Mouse (Mus musculus): ENCODE results near the gene Ubp1. TPM values are rescaled to one million over a fixed set of nuclear protein-coding genes. Genes with fewer than 3 reads are reported as not detected.

Ubp1 gene
- polyA plus RNA-seq, 1 experiment from 2014 or later = 48.9 TPM

DNA sequence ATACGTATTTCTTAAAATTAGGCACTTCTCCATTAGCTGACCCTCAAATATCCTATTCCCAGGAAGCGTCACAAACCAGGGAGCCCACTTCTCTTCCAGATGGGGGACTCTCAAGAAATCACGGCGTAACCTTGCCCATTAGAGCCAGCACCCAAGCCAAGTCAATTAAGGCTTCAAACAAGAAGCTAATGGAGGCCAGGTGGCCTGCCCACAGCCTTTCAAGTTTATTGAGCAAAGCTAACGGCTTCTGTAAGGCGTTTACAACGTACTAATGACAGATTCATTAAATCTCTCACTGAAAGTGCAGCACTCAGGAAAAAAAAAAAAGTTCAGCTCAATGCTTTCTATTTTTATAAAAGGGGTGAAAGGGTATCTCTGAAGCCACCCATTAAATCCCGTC lies 95.1 kb downstream of the Ubp1 start:
- no peaks in the 10 kb centered on the region for H3K27me3 ChIP-seq (ENCODE audit: insufficient read depth, low read length)
- H3K4me2 ChIP-seq = peak overlapping the region; percentile 91
- no peaks in the 10 kb centered on the region for H3K9me3 ChIP-seq (ENCODE audit: low read depth, low read length)
- DNase-seq (peak; percentile 10), ATAC-seq (ENCODE audit: insufficient read depth) (no peak)
- 9% methylated on average over 8 of the region's 8 CpGs for WGBS
- H3K9ac ChIP-seq = peak overlapping the region; percentile 58
- TF ChIP-seq CTCF (IDR thresholded peaks at IDR 0.05; ENCODE audit: low read depth) = no peak
- H3K27ac ChIP-seq (ENCODE audit: low read depth) = no peak overlapping the region
- H3K36me3 ChIP-seq (ENCODE audit: insufficient read depth) = no peaks in the 10 kb centered on the region
- H3K4me3 ChIP-seq (ENCODE audit: low read depth, low read length) = peak overlapping the region; percentile 65
- H3K4me1 ChIP-seq (ENCODE audit: insufficient read depth) = no peaks in the 10 kb centered on the region

DNA sequence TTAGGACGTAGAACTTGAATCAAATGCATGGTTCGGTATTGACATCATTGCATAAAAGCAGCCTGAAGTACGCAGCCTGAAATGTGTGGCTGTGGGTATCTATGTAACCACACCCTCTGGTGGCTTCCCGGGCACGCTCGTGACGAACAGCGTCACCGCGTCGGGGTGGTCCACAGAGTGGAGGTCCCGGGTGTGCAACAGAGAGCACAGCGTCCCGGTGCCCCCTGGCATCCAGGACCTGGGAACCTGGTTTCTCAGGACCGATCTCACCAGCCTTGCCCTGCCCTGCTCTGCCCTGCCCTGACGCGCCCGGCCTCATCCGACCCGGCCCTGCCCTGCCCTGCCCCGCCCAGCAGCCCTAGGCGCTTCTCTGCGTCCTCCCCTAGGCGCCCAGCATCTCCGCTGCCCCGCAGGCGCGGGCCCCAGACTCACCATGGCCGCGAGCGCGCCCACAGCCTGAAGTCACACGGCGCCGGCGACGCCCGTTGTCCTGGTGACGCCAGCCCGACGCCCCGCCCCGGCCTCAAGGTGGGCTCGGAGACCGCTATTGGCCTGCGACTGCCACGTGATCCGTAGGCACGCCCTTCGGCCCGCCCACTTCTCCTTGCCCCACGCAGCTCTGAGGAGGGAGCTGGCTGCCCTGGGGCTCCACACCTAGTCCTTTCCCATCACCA lies 95.7 kb downstream of the Ubp1 start:
- no peaks in the 10 kb centered on the region for H3K27me3 ChIP-seq (ENCODE audit: insufficient read depth, low read length)
- DNase-seq (peak; percentile 88), ATAC-seq (ENCODE audit: insufficient read depth) (peak; percentile 96)
- no peaks in the 10 kb centered on the region for H3K9me3 ChIP-seq (ENCODE audit: low read depth, low read length)
- H3K4me3 ChIP-seq (ENCODE audit: low read depth, low read length) = peak overlapping the region; percentile 65
- no peak overlapping the region for H3K27ac ChIP-seq (ENCODE audit: low read depth)
- peak; percentile 22; the same call in 1 of the 2 replicates for TF ChIP-seq CTCF (IDR thresholded peaks at IDR 0.05; ENCODE audit: low read depth)
- H3K4me1 ChIP-seq (ENCODE audit: insufficient read depth) = no peaks in the 10 kb centered on the region
- WGBS = under 1% methylated on average over 46 of the region's 52 CpGs
- H3K9ac ChIP-seq = peak overlapping the region; percentile 58
- peak overlapping the region; percentile 91 for H3K4me2 ChIP-seq
- H3K36me3 ChIP-seq (ENCODE audit: insufficient read depth) = no peaks in the 10 kb centered on the region

Other genes starting within 250 kb of the Ubp1 start
- gene Pdcd6ip, start 222.7 kb upstream of the Ubp1 start, polyA plus RNA-seq (2014; fragmentation: Nextera tagmentation; extraction: Ambion mirVana) = 77.0 and 80.0 TPM in 2 replicates
- 30.2 and 34.2 TPM in 2 replicates for gene Clasp2, start 189.5 kb upstream of the Ubp1 start, polyA plus RNA-seq (2014; fragmentation: Nextera tagmentation; extraction: Ambion mirVana)
- gene Fbxl2, start 115.3 kb downstream of the Ubp1 start, polyA plus RNA-seq (2014; fragmentation: Nextera tagmentation; extraction: Ambion mirVana) = 2.9 and 3.3 TPM in 2 replicates
- gene Susd5, start 126.2 kb downstream of the Ubp1 start, polyA plus RNA-seq (2014; fragmentation: Nextera tagmentation; extraction: Ambion mirVana) = 0.26 and 0.46 TPM in 2 replicates